Mouse (Mus musculus) C2C12 (cell line): ENCODE data around the gene Rap1gap2.

ENCODE experiments used
- CEBPB ChIP-seq: IDR thresholded peaks from one replicate; pipeline ENCODE4 v1.6.1; 2011; ENCODE audit warnings: low read depth, mild to moderate bottlenecking, control low read depth, moderate library complexity
- CTCF ChIP-seq: IDR thresholded peaks from one replicate; pipeline ENCODE4 v1.5.1; 2011; ENCODE audit not compliant: control insufficient read depth, insufficient read depth, insufficient read length
- MYOG ChIP-seq: IDR thresholded peaks from one replicate; pipeline ENCODE4 v1.6.1; 2011; ENCODE audit not compliant: control insufficient read depth, insufficient read length; ENCODE audit errors: extremely low read depth
- USF1 ChIP-seq: IDR thresholded peaks from one replicate; pipeline ENCODE4 v1.6.1; 2011; ENCODE audit warnings: low read depth, mild to moderate bottlenecking, control low read depth, moderate library complexity

GRCm38 (mm10) chr11:74525205-74525604 is 85.5 kb downstream of the Rap1gap2 start:
- TF ChIP-seq CTCF (no peak), CEBPB (no peak), USF1 (no peak), MYOG (no peak)
